Mouse (Mus musculus) MEL (cell line): ENCODE data around the gene Acsm1. TPM values are rescaled to one million over a fixed set of nuclear protein-coding genes. Genes with fewer than 3 reads are reported as not detected.

Source experiments
- DNase-seq: peaks from one replicate; pipeline ENCODE4 v3.0.0; 2011; ENCODE audit warnings: low read depth, low spot score
- H3K27ac ChIP-seq: 2 replicates; pipeline ENCODE4 v1.5.1; 2012; ENCODE audit warnings: low read depth, mild to moderate bottlenecking, control low read depth, low read length, moderate library complexity; ENCODE audit not compliant: control insufficient read depth
- H3K27me3 ChIP-seq, 2 experiments: fragments of 150-350 bp in 1 of 2; sonication (generic) in 1 of 2; 2 replicates each; pipeline ENCODE4 v1.6.1; 2012; ENCODE audit warnings: low read length in 2 of 2, mild to moderate bottlenecking in 2 of 2, improper control_type of control experiment in 1 of 2, moderate library complexity in 1 of 2; ENCODE audit not compliant: insufficient read depth in 2 of 2, control insufficient read depth in 1 of 2
- H3K36me3 ChIP-seq, 2 experiments: 2 replicates each; pipeline ENCODE4 v1.6.1; 2012 to 2014; ENCODE audit warnings: low read length in 2 of 2, improper control_type of control experiment in 1 of 2, inconsistent platforms in 1 of 2, mild to moderate bottlenecking in 1 of 2; ENCODE audit not compliant: insufficient read depth in 2 of 2, control insufficient read depth in 1 of 2
- H3K4me1 ChIP-seq, 2 experiments: fragments of 150-350 bp in 1 of 2; sonication (generic) in 1 of 2; 2 replicates each; pipeline ENCODE4 v1.6.1; 2012; ENCODE audit warnings: low read length in 2 of 2, improper control_type of control experiment in 1 of 2, mild to moderate bottlenecking in 1 of 2; ENCODE audit not compliant: insufficient read depth in 2 of 2, control insufficient read depth in 1 of 2
- H3K4me3 ChIP-seq, 2 experiments: fragments of 150-350 bp in 1 of 2; sonication (generic) in 1 of 2; 2 replicates each; pipeline ENCODE4 v1.5.1; 2012; ENCODE audit warnings: low read depth in 2 of 2, low read length in 2 of 2, mild to moderate bottlenecking in 2 of 2, moderate library complexity in 2 of 2, control low read depth in 1 of 2, improper control_type of control experiment in 1 of 2; ENCODE audit not compliant: control insufficient read depth in 1 of 2, insufficient read depth in 1 of 2
- H3K79me2 ChIP-seq: 2 replicates; pipeline ENCODE4 v1.6.1; 2012; ENCODE audit warnings: mild to moderate bottlenecking, low read length, moderate library complexity; ENCODE audit not compliant: control insufficient read depth, poor library complexity, insufficient read depth
- H3K9ac ChIP-seq: 2 replicates; pipeline ENCODE4 v1.6.1; 2012; ENCODE audit warnings: low read depth, mild to moderate bottlenecking, control low read depth, low read length, moderate library complexity; ENCODE audit not compliant: control insufficient read depth, poor library complexity, severe bottlenecking
- H3K9me3 ChIP-seq: fragments of 150-350 bp; sonication (generic); replicated peaks from 2 replicates; pipeline ENCODE4 v1.6.1; 2012; ENCODE audit warnings: mild to moderate bottlenecking, low read length, improper control_type of control experiment, moderate library complexity; ENCODE audit not compliant: insufficient read depth
- CHD1 ChIP-seq: IDR thresholded peaks from 2 replicates; pipeline ENCODE4 v1.6.1; 2012; ENCODE audit warnings: low read depth, mild to moderate bottlenecking, inconsistent platforms, low read length, improper control_type of control experiment
- CHD2 ChIP-seq: IDR thresholded peaks from 2 replicates; pipeline ENCODE4 v1.6.1; 2011; ENCODE audit warnings: low read length, improper control_type of control experiment
- CTCF ChIP-seq, 3 experiments: IDR thresholded peaks in 2 of 3; conservative IDR thresholded peaks in 1 of 3; 2 replicates each; pipeline ENCODE4 v1.5.1; 2011 to 2012; ENCODE audit warnings: low read length in 3 of 3, low read depth in 2 of 3, mild to moderate bottlenecking in 2 of 3, improper control_type of control experiment in 1 of 3, inconsistent platforms in 1 of 3, mixed read lengths in 1 of 3, moderate library complexity in 1 of 3; ENCODE audit not compliant: control insufficient read depth in 1 of 3, insufficient read depth in 1 of 3, poor library complexity in 1 of 3, severe bottlenecking in 1 of 3
- ELF1 ChIP-seq: IDR thresholded peaks from 2 replicates; pipeline ENCODE4 v1.6.1; 2014; ENCODE audit warnings: low read depth, mild to moderate bottlenecking, inconsistent platforms, low read length, improper control_type of control experiment, moderate library complexity
- GABPA ChIP-seq: IDR thresholded peaks from 2 replicates; pipeline ENCODE4 v1.6.1; 2012; ENCODE audit warnings: low read depth, mild to moderate bottlenecking, inconsistent platforms, low read length, improper control_type of control experiment, moderate library complexity
- KAT2A ChIP-seq: conservative IDR thresholded peaks from 2 replicates; pipeline ENCODE4 v1.6.1; 2012; ENCODE audit warnings: low read depth, low read length, improper control_type of control experiment, inconsistent platforms
- MAFK ChIP-seq: IDR thresholded peaks from 2 replicates; pipeline ENCODE4 v1.6.1; 2011; ENCODE audit warnings: low read depth, mild to moderate bottlenecking, low read length, improper control_type of control experiment, borderline replicate concordance
- MAX ChIP-seq: IDR thresholded peaks from 2 replicates; pipeline ENCODE4 v1.6.1; 2011; ENCODE audit warnings: low read length, improper control_type of control experiment
- MEF2A ChIP-seq: IDR thresholded peaks from 2 replicates; pipeline ENCODE4 v1.6.1; 2014; ENCODE audit warnings: low read depth, mild to moderate bottlenecking, inconsistent platforms, low read length, improper control_type of control experiment; ENCODE audit not compliant: poor library complexity, insufficient replicate concordance, severe bottlenecking; ENCODE audit errors: extremely low read depth
- MXI1 ChIP-seq: IDR thresholded peaks from 2 replicates; pipeline ENCODE4 v1.6.1; 2011; ENCODE audit warnings: mild to moderate bottlenecking, low read depth, low read length, improper control_type of control experiment
- MYB ChIP-seq: IDR thresholded peaks from 2 replicates; pipeline ENCODE4 v1.6.1; 2011; ENCODE audit warnings: mild to moderate bottlenecking, low read depth, low read length, improper control_type of control experiment
- POLR2AphosphoS2 ChIP-seq: IDR thresholded peaks from 2 replicates; pipeline ENCODE4 v1.6.1; 2011; ENCODE audit warnings: low read length, improper control_type of control experiment
- RAD21 ChIP-seq: IDR thresholded peaks from 2 replicates; pipeline ENCODE4 v1.6.1; 2011; ENCODE audit warnings: mild to moderate bottlenecking, low read depth, low read length, improper control_type of control experiment
- SIN3A ChIP-seq: IDR thresholded peaks from 2 replicates; pipeline ENCODE4 v1.6.1; 2012; ENCODE audit warnings: low read length, improper control_type of control experiment, inconsistent platforms
- SMC3 ChIP-seq: IDR thresholded peaks from 2 replicates; pipeline ENCODE4 v1.6.1; 2011; ENCODE audit warnings: low read depth, low read length, improper control_type of control experiment
- TCF12 ChIP-seq: IDR thresholded peaks from 2 replicates; pipeline ENCODE4 v1.6.1; 2014; ENCODE audit warnings: low read depth, mild to moderate bottlenecking, inconsistent platforms, low read length, improper control_type of control experiment, moderate library complexity
- USF1 ChIP-seq: IDR thresholded peaks from 2 replicates; pipeline ENCODE4 v1.6.1; 2014; ENCODE audit warnings: low read depth, mild to moderate bottlenecking, inconsistent platforms, low read length, improper control_type of control experiment, moderate library complexity
- USF2 ChIP-seq, 2 experiments: IDR thresholded peaks; 2 replicates each; pipeline ENCODE4 v1.6.1; 2011 to 2012; ENCODE audit warnings: improper control_type of control experiment in 2 of 2, low read length in 2 of 2, borderline replicate concordance in 1 of 2, inconsistent platforms in 1 of 2, low read depth in 1 of 2, mild to moderate bottlenecking in 1 of 2; ENCODE audit not compliant: insufficient read depth in 1 of 2
- ZC3H11A ChIP-seq: IDR thresholded peaks from 2 replicates; pipeline ENCODE4 v1.6.1; 2012; ENCODE audit warnings: low read depth, mild to moderate bottlenecking, inconsistent platforms, low read length, improper control_type of control experiment
- ZMIZ1 ChIP-seq: IDR thresholded peaks from 2 replicates; pipeline ENCODE4 v1.6.1; 2012; ENCODE audit warnings: low read depth, mild to moderate bottlenecking, inconsistent platforms, low read length, improper control_type of control experiment, moderate library complexity
- ZNF384 ChIP-seq: IDR thresholded peaks from 2 replicates; pipeline ENCODE4 v1.6.1; 2012; ENCODE audit warnings: low read depth, mild to moderate bottlenecking, inconsistent platforms, low read length, improper control_type of control experiment
- polyA plus RNA-seq, 2 experiments: library from polyadenylated mRNA; stranded (reverse) in 1 of 2; unstranded in 1 of 2; fragments of >175 nt in 1 of 2; fragments of >200 nt in 1 of 2; gene quantifications; 2 replicates each; pipeline versions ENCODE4 v1.2.1 to v1.2.4; 2012; ENCODE audit warnings: low replicate concordance in 2 of 2, low read depth in 1 of 2; ENCODE audit not compliant: insufficient read length in 2 of 2, insufficient read depth in 1 of 2, missing spikeins in 1 of 2
- total RNA-seq: library from RNA; depleted of rRNA; stranded (reverse); fragments of 300-350 nt; gene quantifications from 2 replicates; pipeline ENCODE4 v1.2.3, GENCODE M21; 2012

Gene Acsm1
- total and polyA plus RNA-seq, 3 experiments, result not detected

DNA sequence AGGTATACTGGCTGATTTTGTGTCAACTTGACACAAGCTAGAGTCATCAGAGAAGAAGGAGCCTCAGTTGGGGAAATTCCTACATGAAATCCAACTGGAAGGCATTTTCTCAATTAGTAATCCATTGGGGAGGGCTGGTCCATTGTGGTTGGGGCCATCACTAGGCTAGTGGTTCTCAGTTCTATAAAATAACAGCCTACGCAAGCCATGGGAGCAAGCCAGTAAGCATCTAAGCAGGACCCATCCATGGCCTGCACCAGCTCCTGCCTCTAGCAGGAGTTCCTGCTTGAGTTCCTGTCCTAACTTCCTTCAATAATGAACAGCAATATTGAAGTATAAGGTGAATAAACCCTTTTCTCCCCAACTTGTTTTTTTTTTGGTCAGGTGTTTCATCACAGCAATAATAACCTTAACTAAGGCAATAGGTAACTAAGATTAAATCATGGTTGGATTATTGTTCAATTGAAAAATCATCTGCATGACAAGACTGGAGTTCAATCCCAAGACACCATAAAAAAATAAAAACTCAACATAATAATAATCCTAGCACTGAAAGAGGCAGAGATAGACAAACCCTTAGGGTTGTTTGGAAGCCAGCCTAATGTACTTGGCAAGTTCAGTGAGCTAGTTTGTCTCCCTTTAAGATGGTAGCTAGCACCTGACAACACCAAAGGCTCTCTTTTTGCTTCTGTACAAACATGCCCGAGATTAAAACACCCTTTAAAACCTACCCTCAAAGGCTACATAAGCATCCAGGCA lies 5.5 kb upstream of the Acsm1 start:
- TF ChIP-seq RAD21 (no peak), ZNF384 (no peak), CHD1 (no peak), MAX (no peak), SMC3 (no peak), ZC3H11A (no peak), SIN3A (no peak), MAFK (no peak), MEF2A (no peak), ELF1 (no peak), CHD2 (no peak), USF1 (no peak), ZMIZ1 (no peak), POLR2AphosphoS2 (no peak), MXI1 (no peak), MYB (no peak)
- no peaks in the 10 kb centered on the region for H3K27me3 ChIP-seq
- no peaks in the 10 kb centered on the region for H3K79me2 ChIP-seq
- no peaks in the 10 kb centered on the region for H3K36me3 ChIP-seq
- no peaks in the 10 kb centered on the region for H3K9me3 ChIP-seq
- H3K4me1 ChIP-seq, result no peaks in the 10 kb centered on the region
- no peak overlapping the region for H3K9ac ChIP-seq
- no peak for DNase-seq
- no peak overlapping the region for H3K27ac ChIP-seq
- H3K4me3 ChIP-seq, result no peak overlapping the region

DNA sequence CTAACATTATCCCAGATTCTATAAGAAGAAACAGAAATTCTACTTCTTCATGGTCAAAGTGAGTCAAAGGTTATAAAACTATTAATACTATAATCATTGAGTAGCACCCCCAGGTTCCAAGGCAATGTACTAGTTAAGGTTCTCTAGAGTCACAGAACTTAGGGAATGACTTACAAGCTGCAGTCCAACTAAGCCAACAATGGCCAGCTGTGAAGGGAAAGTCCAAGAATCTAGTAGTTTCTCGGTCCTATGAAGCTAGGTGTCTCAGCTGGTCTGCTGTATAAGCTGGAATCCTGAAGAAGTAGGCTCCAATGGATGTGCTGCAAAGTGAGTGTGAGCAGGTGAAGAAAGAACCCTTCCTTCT lies 4.9 kb upstream of the Acsm1 start:
- Histone ChIP-seq H3K4me3 (no peak overlapping the region), H3K27me3 (no peaks in the 10 kb centered on the region), H3K9me3 (no peaks in the 10 kb centered on the region), H3K4me1 (no peaks in the 10 kb centered on the region), H3K27ac (no peak overlapping the region), H3K9ac (no peak overlapping the region), H3K36me3 (no peaks in the 10 kb centered on the region), H3K79me2 (no peaks in the 10 kb centered on the region)
- TF ChIP-seq CTCF (IDR thresholded peaks at IDR 0.05 in 2 of 3, conservative IDR thresholded peaks at IDR 0.05 in 1 of 3; ENCODE audit: control insufficient read depth in 1 of 3, insufficient read depth in 1 of 3, low read depth in 2 of 3, low read length in 3 of 3, poor library complexity in 1 of 3, severe bottlenecking in 1 of 3) (no peak), USF2 (IDR thresholded peaks at IDR 0.05; ENCODE audit: borderline replicate concordance in 1 of 2, insufficient read depth in 1 of 2, low read depth in 1 of 2, low read length in 2 of 2) (no peak), GABPA (no peak), MEF2A (no peak), KAT2A (no peak), TCF12 (no peak)
- no peak for DNase-seq
